Comparison of ENCODE assay signal across 7 mouse cellular contexts in genomic region chr17:5872506-5872905, GRCm38 (mm10). TPM values are rescaled to one million over a fixed set of nuclear protein-coding genes. Genes with fewer than 3 reads are reported as not detected.
DNase-seq lines count a peak whose midpoint lies in the region; ATAC-seq lines count a peak whose summit lies in the region.

No protein-coding gene starts in this region.

- peaks cover 18% of the 10 kb centered on the region for H3K4me1 ChIP-seq in heart, embryonic 16.5 days (ENCODE audit: control insufficient read depth, insufficient read depth, low read length)
- H3K4me1 ChIP-seq in neural tube, embryonic 13.5 days (replicated peaks), result peaks cover 7% of the 10 kb centered on the region

- H3K27me3 ChIP-seq in heart, embryonic 16.5 days (ENCODE audit: control insufficient read depth, insufficient read depth, low read length), result no peaks in the 10 kb centered on the region
- no peaks in the 10 kb centered on the region for H3K27me3 ChIP-seq in neural tube, embryonic 13.5 days

- peak overlapping the region; percentile 76 for H3K27ac ChIP-seq in heart, embryonic 16.5 days (ENCODE audit: low read length)
- H3K27ac ChIP-seq in neural tube, embryonic 13.5 days (replicated peaks), result no peak overlapping the region

- whole genome bisulfite sequencing in heart, embryonic 16.5 days, result 18% methylated on average over 12 of the region's 12 CpGs
- WGBS in neural tube, embryonic 13.5 days, result 42% methylated on average over 12 of the region's 12 CpGs

- peak overlapping the region; percentile 48 for H3K4me2 ChIP-seq in heart, embryonic 16.5 days (ENCODE audit: low read depth, low read length)
- H3K4me2 ChIP-seq in neural tube, embryonic 13.5 days, result no peak overlapping the region

- H3K36me3 ChIP-seq in heart, embryonic 16.5 days (ENCODE audit: control insufficient read depth, insufficient read depth), result no peaks in the 10 kb centered on the region
- no peaks in the 10 kb centered on the region for H3K36me3 ChIP-seq in neural tube, embryonic 13.5 days

- peak overlapping the region; percentile 55 for H3K9ac ChIP-seq in heart, embryonic 16.5 days (ENCODE audit: low read length)
- H3K9ac ChIP-seq in neural tube, embryonic 13.5 days, result no peak overlapping the region

- H3K9me3 ChIP-seq in heart, embryonic 16.5 days (replicated peaks; ENCODE audit: control insufficient read depth, low read length), result no peaks in the 10 kb centered on the region
- no peaks in the 10 kb centered on the region for H3K9me3 ChIP-seq in neural tube, embryonic 13.5 days

- peak; percentile 48 for DNase-seq in urinary bladder, postnatal 25 days (ENCODE audit: low spot score)
- no peak for DNase-seq in urinary bladder, adult 2 months (ENCODE audit: low spot score)
- peak; percentile 77 to 87 for DNase-seq in cerebellum, postnatal 25 days
- DNase-seq in kidney, postnatal 4 days, result peak; percentile 82 to 89
- no peak for DNase-seq in layer of hippocampus, adult 8-10 months (ENCODE audit: low spot score in 2 of 2)

- peak overlapping the region; percentile 19; the same call in 1 of the 2 replicates for H3K4me3 ChIP-seq in heart, embryonic 16.5 days (ENCODE audit: low read length)
- H3K4me3 ChIP-seq in neural tube, embryonic 13.5 days, result no peak overlapping the region

- ATAC-seq in heart, embryonic 16.5 days (replicated peaks; ENCODE audit: extremely low read depth, insufficient read depth, low FRiP score), result peak; percentile 89
- ATAC-seq in neural tube, embryonic 13.5 days (ENCODE audit: low read depth), result peak; percentile 71

RNA-seq across cellular contexts. Expression of gene Snx9, which starts 31.4 kb away (rescaled TPM):
- polyA plus RNA-seq in urinary bladder, adult 2 months (2012; rRNA removed), result 51.0 and 51.8 TPM in 2 replicates
- polyA plus RNA-seq in heart, embryonic 16.5 days (2015; fragmentation: Nextera tagmentation; extraction: Ambion mirVana), result 19.4 and 20.9 TPM in 2 replicates
- 9.5 and 10.8 TPM in 2 replicates for polyA plus RNA-seq in neural tube, embryonic 13.5 days (2015; fragmentation: Nextera tagmentation; extraction: Ambion mirVana)
- 10 to 100 TPM; 15.0 to 16.8 (median 15.5) TPM for total RNA-seq in layer of hippocampus, adult 8-10 months (2022)

Comparison
In these comparisons a context has a peak if more than half of its experiments do, and no peak if none do; other contexts are left out.
1. DNase-seq: peak in urinary bladder, postnatal 25 days (single experiment), cerebellum, postnatal 25 days (2 of 2) and kidney, postnatal 4 days (2 of 2); none in urinary bladder, adult 2 months (single experiment) and layer of hippocampus, adult 8-10 months (0 of 2).